Mouse (Mus musculus) layer of hippocampus, adult 6 months (tissue): ENCODE data around the gene Zc3h12a. TPM values are rescaled to one million over a fixed set of nuclear protein-coding genes. Genes with fewer than 3 reads are reported as not detected.

Experiments
- long read RNA-seq, 2 experiments: library from polyadenylated mRNA; unstranded; transcript quantifications; one replicate each; pipeline ENCODE4 v2.0.0; 2019 to 2020
- polyA plus RNA-seq: library from polyadenylated mRNA; unstranded; fragments of <200 nt; fragmentation: Nextera tagmentation; gene quantifications from 2 replicates; pipeline ENCODE4 v1.2.3, GENCODE M21; 2021

Gene Zc3h12a
- polyA plus RNA-seq, result 0.06 TPM in 1 of 2 replicates, not detected in the other
- long read RNA-seq, experiment 1, result 0 reads
- long read RNA-seq, experiment 2, partial matches to known transcripts, result 0 of 2 reads
- long read RNA-seq, experiment 2, other reads (novel, unspliced or antisense), result 0 of 2 reads

GRCm38 (mm10) chr4:125127305-125128084 lies at the start of gene Zc3h12a:
Zc3h12a (minus strand) TSS chr4:125127840.

GRCm38 (mm10) chr4:125084403-125085345 lies 43.0 kb downstream of the Zc3h12a start, which contains the start of gene Meaf6:
Meaf6 (plus strand) TSS chr4:125085134.

Other genes starting within 250 kb of the Zc3h12a start
- gene Epha10, start 246.9 kb downstream of the Zc3h12a start, polyA plus RNA-seq, result 1.7 and 2.4 TPM in 2 replicates
- 3.3 and 3.7 TPM in 2 replicates for gene 9930104L06Rik, start 190.8 kb downstream of the Zc3h12a start, polyA plus RNA-seq
- 2.1 and 2.4 TPM in 2 replicates for gene Cdca8, start 188.5 kb downstream of the Zc3h12a start, polyA plus RNA-seq
- gene Rspo1, start 141.4 kb downstream of the Zc3h12a start, polyA plus RNA-seq, result 0.45 and 0.67 TPM in 2 replicates
- gene Gnl2, start 111.3 kb downstream of the Zc3h12a start, polyA plus RNA-seq, result 27.7 and 29.4 TPM in 2 replicates
- gene Dnali1, start 62.1 kb downstream of the Zc3h12a start, polyA plus RNA-seq, result 2.3 and 4.3 TPM in 2 replicates
- 6.8 and 7.1 TPM in 2 replicates for gene Snip1, start 61.2 kb downstream of the Zc3h12a start, polyA plus RNA-seq
- 155 and 186 TPM in 2 replicates for gene Meaf6, start 42.7 kb downstream of the Zc3h12a start, polyA plus RNA-seq